26 mouse cellular contexts compared by ENCODE assay signal in the genomic region with DNA sequence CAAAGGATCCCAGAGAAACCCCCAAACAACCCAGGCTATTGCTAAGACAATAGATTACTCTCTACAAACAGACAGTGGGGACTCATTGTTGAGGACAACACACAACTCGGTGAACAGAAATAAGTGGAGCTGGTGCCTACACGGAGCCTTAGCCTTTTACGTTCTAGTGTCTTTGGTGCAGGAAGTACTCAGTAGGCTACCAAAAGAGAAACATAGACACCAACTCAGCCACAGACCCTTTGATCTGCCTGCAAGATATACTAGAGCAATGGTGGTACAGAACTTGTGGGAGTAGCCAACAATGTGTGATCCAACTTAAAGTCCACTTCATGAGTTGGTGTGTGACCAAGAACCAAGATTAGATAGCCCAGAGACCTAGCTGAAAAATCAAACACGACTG. TPM values are rescaled to one million over a fixed set of nuclear protein-coding genes. Genes with fewer than 3 reads are reported as not detected.
DNase-seq lines count a peak whose midpoint lies in the region; ATAC-seq and TF ChIP-seq lines count a peak whose summit lies in the region.
"Had no signal": no experiment of that assay in that cellular context is flagged by ENCODE, and none has a peak within 500 bp of the region (broad histone marks: within the 10 kb centered on the region; RNA-seq: fewer than 3 reads in every experiment).

No protein-coding gene starts in this region.

- ATAC-seq in stomach, embryonic 16.5 days (ENCODE audit: insufficient read depth, low FRiP score) = no peak
- ATAC-seq in stomach, postnatal 0 days (ENCODE audit: low FRiP score, low TSS enrichment) = no peak
- 0 out of 2 replicates have a peak, but pooled peaks have one; percentile 41 for ATAC-seq in neutrophil, adult 5-6 weeks (ENCODE audit: extremely low read depth, insufficient number of reproducible peaks, low FRiP score, poor library complexity, severe bottlenecking)
- ATAC-seq: forebrain, embryonic 14.5 days; hindbrain, postnatal 0 days; midbrain, embryonic 15.5 days had no signal

- no peak overlapping the region for H3K9ac ChIP-seq in stomach, embryonic 16.5 days (ENCODE audit: low read length)
- no peak overlapping the region for H3K9ac ChIP-seq in stomach, postnatal 0 days (ENCODE audit: low read length)
- H3K9ac ChIP-seq: heart, embryonic 13.5 days; kidney, embryonic 15.5 days; limb, embryonic 12.5 days; liver, embryonic 13.5 days; midbrain, embryonic 15.5 days; neural tube, embryonic 12.5 days had no signal

- TF ChIP-seq EP300 in stomach, postnatal 0 days (optimal IDR thresholded peaks at IDR 0.05) = no peak

- H3K27ac ChIP-seq in stomach, embryonic 16.5 days (ENCODE audit: low read length) = peak overlapping the region; percentile 49; the same call in 1 of the 2 replicates
- no peak overlapping the region for H3K27ac ChIP-seq in stomach, postnatal 0 days (replicated peaks)
- H3K27ac ChIP-seq in hindbrain, embryonic 10.5 days = no peak overlapping the region
- H3K27ac ChIP-seq in midbrain, embryonic 10.5 days (replicated peaks) = no peak overlapping the region
- H3K27ac ChIP-seq: heart, embryonic 13.5 days; hindbrain, postnatal 0 days; kidney, embryonic 15.5 days; limb, embryonic 12.5 days; liver, embryonic 13.5 days; macrophage; midbrain, embryonic 15.5 days; neural tube, embryonic 12.5 days had no signal

- H3K4me1 ChIP-seq in stomach, embryonic 16.5 days (ENCODE audit: control insufficient read depth, insufficient read depth, low read length) = peaks cover 10% of the 10 kb centered on the region; the same call in 1 of the 2 replicates
- no peaks in the 10 kb centered on the region for H3K4me1 ChIP-seq in stomach, postnatal 0 days (replicated peaks; ENCODE audit: control insufficient read depth, insufficient read depth)
- H3K4me1 ChIP-seq in hindbrain, embryonic 10.5 days (replicated peaks) = peaks cover 8% of the 10 kb centered on the region
- H3K4me1 ChIP-seq in midbrain, embryonic 10.5 days = peaks cover 4% of the 10 kb centered on the region

- no peaks in the 10 kb centered on the region for H3K36me3 ChIP-seq in stomach, embryonic 16.5 days (ENCODE audit: control insufficient read depth, insufficient read depth, low read length)
- no peaks in the 10 kb centered on the region for H3K36me3 ChIP-seq in stomach, postnatal 0 days (ENCODE audit: control insufficient read depth, insufficient read depth, low read length)
- 0 out of 2 replicates have a peak, but pooled peaks cover 3% of the 10 kb centered on the region for H3K36me3 ChIP-seq in hindbrain, embryonic 10.5 days
- 0 out of 2 replicates have a peak, but pooled peaks cover 3% of the 10 kb centered on the region for H3K36me3 ChIP-seq in midbrain, embryonic 10.5 days
- H3K36me3 ChIP-seq: kidney, embryonic 15.5 days; limb, embryonic 12.5 days; neural tube, embryonic 12.5 days had no signal

- TF ChIP-seq CTCF in stomach, postnatal 0 days (IDR thresholded peaks at IDR 0.05; ENCODE audit: low read depth) = no peak

- no peaks in the 10 kb centered on the region for H3K27me3 ChIP-seq in stomach, embryonic 16.5 days (ENCODE audit: control insufficient read depth, insufficient read depth, low read length)
- H3K27me3 ChIP-seq in stomach, postnatal 0 days (ENCODE audit: control insufficient read depth, insufficient read depth, low read length) = no peaks in the 10 kb centered on the region
- peaks cover 7% of the 10 kb centered on the region; the same call in 1 of the 2 replicates for H3K27me3 ChIP-seq in hindbrain, embryonic 10.5 days (ENCODE audit: insufficient read depth, poor library complexity, severe bottlenecking)
- peaks cover 22% of the 10 kb centered on the region for H3K27me3 ChIP-seq in midbrain, embryonic 10.5 days (ENCODE audit: low read depth, poor library complexity, severe bottlenecking)
- H3K27me3 ChIP-seq: heart, embryonic 13.5 days; kidney, embryonic 15.5 days; limb, embryonic 12.5 days; liver, embryonic 13.5 days had no signal

- DNase-seq in cerebellum, adult 11-12 months = peak; percentile 6
- DNase-seq in cerebellum, adult 8-10 months = no peak
- no peak for DNase-seq in stomach, postnatal 0 days (ENCODE audit: low spot score)
- peak; percentile 64 for DNase-seq in T-cell, adult 2 months (ENCODE audit: low spot score)
- no peak for DNase-seq in hindbrain, embryonic 10.5 days (ENCODE audit: low spot score)
- no peak for DNase-seq in midbrain, embryonic 10.5 days (ENCODE audit: low spot score)
- DNase-seq: adrenal gland, adult 8-10 months; cerebellum, adult 9-10 months; cerebellum, postnatal 36 days; gastrocnemius, postnatal 25 days; heart, postnatal 14 days; kidney, adult 18-20 months; kidney, postnatal 25 days; liver, embryonic 13.5 days; lung, adult 2 months; lung, postnatal 10 days had no signal

- WGBS in stomach, embryonic 16.5 days = 86% methylated on average over 4 of the region's 4 CpGs
- 90% methylated on average over 4 of the region's 4 CpGs for WGBS in stomach, postnatal 0 days
- WGBS in hindbrain, embryonic 10.5 days = 93% methylated on average over 4 of the region's 4 CpGs
- WGBS in midbrain, embryonic 10.5 days = 90% methylated on average over 4 of the region's 4 CpGs

- 0 out of 2 replicates have a peak, but pooled peaks cover 4% of the 10 kb centered on the region for H3K9me3 ChIP-seq in stomach, embryonic 16.5 days (replicated peaks; ENCODE audit: control insufficient read depth, low read length)
- H3K9me3 ChIP-seq in stomach, postnatal 0 days (ENCODE audit: control insufficient read depth, low read length) = no peaks in the 10 kb centered on the region
- peaks cover 17% of the 10 kb centered on the region for H3K9me3 ChIP-seq in hindbrain, embryonic 10.5 days
- peaks cover 4% of the 10 kb centered on the region; the same call in 1 of the 2 replicates for H3K9me3 ChIP-seq in midbrain, embryonic 10.5 days (replicated peaks)
- H3K9me3 ChIP-seq: liver, embryonic 13.5 days had no signal

- H3K4me3 ChIP-seq in stomach, embryonic 16.5 days (replicated peaks; ENCODE audit: low read length) = no peak overlapping the region
- H3K4me3 ChIP-seq in stomach, postnatal 0 days (ENCODE audit: low read depth, low read length) = no peak overlapping the region
- H3K4me3 ChIP-seq in hindbrain, embryonic 10.5 days = no peak overlapping the region
- no peak overlapping the region for H3K4me3 ChIP-seq in midbrain, embryonic 10.5 days
- H3K4me3 ChIP-seq: heart, embryonic 13.5 days; kidney, embryonic 15.5 days; limb, embryonic 12.5 days; liver, embryonic 13.5 days; midbrain, embryonic 15.5 days; neural tube, embryonic 12.5 days had no signal

- no peak overlapping the region for H3K4me2 ChIP-seq in stomach, embryonic 16.5 days (ENCODE audit: low read depth, low read length)
- no peak overlapping the region for H3K4me2 ChIP-seq in stomach, postnatal 0 days (replicated peaks; ENCODE audit: low read depth)
- H3K4me2 ChIP-seq: heart, embryonic 13.5 days; kidney, embryonic 15.5 days; limb, embryonic 12.5 days; liver, embryonic 13.5 days; midbrain, embryonic 15.5 days; neural tube, embryonic 12.5 days had no signal

RNA-seq across cellular contexts. Expression of a gene that starts 5.5 kb away (rescaled TPM):
- polyA plus RNA-seq in stomach, embryonic 16.5 days (2015; fragmentation: Nextera tagmentation; extraction: Ambion mirVana) = 33.0 and 41.3 TPM in 2 replicates
- polyA plus RNA-seq in stomach, postnatal 0 days (2015; fragmentation: Nextera tagmentation; extraction: Ambion mirVana) = 54.3 and 59.3 TPM in 2 replicates
- 8.3 and 10.7 TPM in 2 replicates for total RNA-seq in neutrophil, adult 5-6 weeks (2017)
- polyA plus RNA-seq in hindbrain, embryonic 10.5 days (2016; fragmentation: Nextera tagmentation; extraction: Ambion mirVana) = 4.3 and 5.8 TPM in 2 replicates
- polyA plus RNA-seq in midbrain, embryonic 10.5 days (2016; fragmentation: Nextera tagmentation; extraction: Ambion mirVana) = 3.2 and 5.3 TPM in 2 replicates

Comparison
In these comparisons a context has a peak if more than half of its experiments do, and no peak if none do; other contexts are left out.
1. DNase-seq: peak in cerebellum, adult 11-12 months (single experiment) and T-cell, adult 2 months (single experiment); none in cerebellum, adult 8-10 months (single experiment), stomach, postnatal 0 days (single experiment), hindbrain, embryonic 10.5 days (single experiment) and midbrain, embryonic 10.5 days (single experiment).